Mouse (Mus musculus) heart, embryonic 16.5 days (tissue): Measurements from ENCODE around the gene Samd4b. TPM values are rescaled to one million over a fixed set of nuclear protein-coding genes. Genes with fewer than 3 reads are reported as not detected.
A peak's percentile ranks its signal among the peaks of the same experiment; 100 is the strongest.

ENCODE experiments used
- ATAC-seq: fragments of 200-750 bp; cut with Nextera tagmentation; replicated peaks from 2 replicates; pipeline ENCODE4 v1.8.0; 2017; ENCODE audit warnings: moderate number of reproducible peaks; ENCODE audit not compliant: insufficient read depth, low FRiP score; ENCODE audit errors: extremely low read depth
- H3K27ac ChIP-seq: fragments of 300-500 bp; sonication (generic); 2 replicates; pipeline ENCODE4 v1.5.1; 2014; ENCODE audit warnings: mild to moderate bottlenecking, low read length, control low read depth, moderate library complexity
- H3K27me3 ChIP-seq: fragments of 300-500 bp; sonication (generic); 2 replicates; pipeline ENCODE4 v1.6.1; 2014; ENCODE audit warnings: low read length, mixed read lengths; ENCODE audit not compliant: control insufficient read depth, insufficient read depth
- H3K36me3 ChIP-seq: fragments of 300-500 bp; sonication (generic); 2 replicates; pipeline ENCODE4 v1.6.1; 2014; ENCODE audit not compliant: control insufficient read depth, insufficient read depth
- H3K4me1 ChIP-seq: fragments of 300-500 bp; sonication (generic); 2 replicates; pipeline ENCODE4 v1.6.1; 2014; ENCODE audit warnings: low read length, mixed read lengths; ENCODE audit not compliant: control insufficient read depth, insufficient read depth
- H3K4me2 ChIP-seq: fragments of 300-500 bp; sonication (generic); 2 replicates; pipeline ENCODE4 v1.6.1; 2014; ENCODE audit warnings: low read depth, mild to moderate bottlenecking, control low read depth, low read length
- H3K4me3 ChIP-seq: fragments of 300-500 bp; sonication (generic); 2 replicates; pipeline ENCODE4 v1.5.1; 2014; ENCODE audit warnings: mild to moderate bottlenecking, control low read depth, low read length
- H3K9ac ChIP-seq: fragments of 300-500 bp; sonication (generic); 2 replicates; pipeline ENCODE4 v1.6.1; 2014; ENCODE audit warnings: low read length, control low read depth
- H3K9me3 ChIP-seq: fragments of 300-500 bp; sonication (generic); replicated peaks from 2 replicates; pipeline ENCODE4 v1.6.1; 2016; ENCODE audit warnings: low read length; ENCODE audit not compliant: control insufficient read depth
- WGBS: fragments of 180-500 bp; shearing (Covaris S2); extraction: QIAGEN DNeasy Blood & Tissue Kit; methylation state at CpG from one replicate; pipeline ENCODE4 v1.1.7; 2014; 5-methylcytosine and 5-hydroxymethylcytosine counted together
- polyA plus RNA-seq: library from polyadenylated mRNA; unstranded; fragments of >200 nt; fragmentation: Nextera tagmentation; extraction: Ambion mirVana; gene quantifications from 2 replicates; pipeline ENCODE4 v1.2.1, GENCODE M21; 2015

Gene Samd4b
- polyA plus RNA-seq, 1 experiment from 2014 or later = 16.0 TPM

GRCm38 (mm10) chr7:28430512-28430911, 167.4 kb downstream of the Samd4b start:
- Histone ChIP-seq H3K4me2 (no peak overlapping the region), H3K27me3 (no peaks in the 10 kb centered on the region), H3K9me3 (no peaks in the 10 kb centered on the region), H3K27ac (no peak overlapping the region), H3K4me1 (peaks cover 57% of the 10 kb centered on the region), H3K4me3 (no peak overlapping the region), H3K36me3 (no peaks in the 10 kb centered on the region), H3K9ac (no peak overlapping the region)
- WGBS = 53% methylated on average over 1 of the region's 1 CpGs
- no peak for ATAC-seq

- H3K4me3 ChIP-seq = no peak overlapping the region
- no peak overlapping the region for H3K4me2 ChIP-seq
- ATAC-seq = peak; percentile 68
- peaks cover 8% of the 10 kb centered on the region for H3K36me3 ChIP-seq
- H3K4me1 ChIP-seq = peaks cover 30% of the 10 kb centered on the region
- no peak overlapping the region for H3K9ac ChIP-seq
- peak overlapping the region; percentile 34 for H3K27ac ChIP-seq
- no peaks in the 10 kb centered on the region for H3K27me3 ChIP-seq
- H3K9me3 ChIP-seq = no peaks in the 10 kb centered on the region
These were observed 170.2 kb downstream of the Samd4b start for GRCm38 (mm10) chr7:28427738-28428137.

GRCm38 (mm10) chr7:28423018-28423417, 174.9 kb downstream of the Samd4b start:
- Histone ChIP-seq H3K4me1 (peaks cover 21% of the 10 kb centered on the region), H3K4me2 (no peak overlapping the region), H3K27me3 (no peaks in the 10 kb centered on the region), H3K9ac (no peak overlapping the region), H3K36me3 (peaks cover 21% of the 10 kb centered on the region), H3K27ac (no peak overlapping the region), H3K9me3 (no peaks in the 10 kb centered on the region), H3K4me3 (no peak overlapping the region)
- WGBS = 95% methylated on average over 1 of the region's 1 CpGs
- no peak for ATAC-seq

GRCm38 (mm10) chr7:28419416-28419815, 178.5 kb downstream of the Samd4b start:
- 91% methylated on average over 2 of the region's 2 CpGs for WGBS
- H3K4me3 ChIP-seq = no peak overlapping the region
- no peak overlapping the region for H3K27ac ChIP-seq
- no peaks in the 10 kb centered on the region for H3K27me3 ChIP-seq
- no peaks in the 10 kb centered on the region for H3K9me3 ChIP-seq
- ATAC-seq = no peak
- peaks cover 28% of the 10 kb centered on the region for H3K36me3 ChIP-seq
- peaks cover 12% of the 10 kb centered on the region for H3K4me1 ChIP-seq
- H3K9ac ChIP-seq = no peak overlapping the region
- H3K4me2 ChIP-seq = no peak overlapping the region

- no peak overlapping the region for H3K9ac ChIP-seq
- H3K36me3 ChIP-seq = peaks cover 33% of the 10 kb centered on the region
- H3K27ac ChIP-seq = peak overlapping the region; percentile 44
- H3K4me2 ChIP-seq = no peak overlapping the region
- 40% methylated on average over 8 of the region's 8 CpGs for WGBS
- peak; percentile 86 for ATAC-seq
- no peaks in the 10 kb centered on the region for H3K27me3 ChIP-seq
- peaks cover 12% of the 10 kb centered on the region for H3K4me1 ChIP-seq
- no peak overlapping the region for H3K4me3 ChIP-seq
- no peaks in the 10 kb centered on the region for H3K9me3 ChIP-seq
These were observed 179.8 kb downstream of the Samd4b start for GRCm38 (mm10) chr7:28418096-28418670.

- no peak for ATAC-seq
- Histone ChIP-seq H3K36me3 (peaks cover 33% of the 10 kb centered on the region), H3K4me3 (no peak overlapping the region), H3K9me3 (no peaks in the 10 kb centered on the region), H3K9ac (no peak overlapping the region), H3K27ac (no peak overlapping the region), H3K4me1 (peaks cover 12% of the 10 kb centered on the region), H3K4me2 (no peak overlapping the region), H3K27me3 (no peaks in the 10 kb centered on the region)
These were observed 180.6 kb downstream of the Samd4b start for GRCm38 (mm10) chr7:28417368-28417767.

GRCm38 (mm10) chr7:28412826-28413225, 185.1 kb downstream of the Samd4b start:
- no peak overlapping the region for H3K9ac ChIP-seq
- H3K4me3 ChIP-seq = no peak overlapping the region
- WGBS = 58% methylated on average over 4 of the region's 4 CpGs

GRCm38 (mm10) chr7:28410841-28411475, 187.0 kb downstream of the Samd4b start:
- Histone ChIP-seq H3K9me3 (no peaks in the 10 kb centered on the region), H3K4me1 (peaks cover 16% of the 10 kb centered on the region), H3K4me3 (no peak overlapping the region), H3K27ac (peak overlapping the region; percentile 57), H3K36me3 (peaks cover 50% of the 10 kb centered on the region), H3K9ac (no peak overlapping the region), H3K27me3 (no peaks in the 10 kb centered on the region), H3K4me2 (no peak overlapping the region)
- 67% methylated on average over 3 of the region's 3 CpGs for WGBS
- ATAC-seq = 0 out of 2 replicates have a peak, but pooled peaks have one; percentile 57

More at GRCm38 (mm10) chr7:28412826-28413225, 185.1 kb downstream of the Samd4b start:
- no peak overlapping the region for H3K4me2 ChIP-seq
- no peak for ATAC-seq
- H3K36me3 ChIP-seq = peaks cover 40% of the 10 kb centered on the region
- H3K4me1 ChIP-seq = peaks cover 17% of the 10 kb centered on the region
- H3K9me3 ChIP-seq = no peaks in the 10 kb centered on the region
- no peak overlapping the region for H3K27ac ChIP-seq
- H3K27me3 ChIP-seq = no peaks in the 10 kb centered on the region

GRCm38 (mm10) chr7:28401942-28402341, 196.0 kb downstream of the Samd4b start:
- no peak overlapping the region for H3K4me2 ChIP-seq
- H3K36me3 ChIP-seq = peaks cover 80% of the 10 kb centered on the region
- no peak for ATAC-seq
- no peak overlapping the region for H3K4me3 ChIP-seq
- no peaks in the 10 kb centered on the region for H3K4me1 ChIP-seq
- no peaks in the 10 kb centered on the region for H3K27me3 ChIP-seq
- no peak overlapping the region for H3K9ac ChIP-seq
- WGBS = 65% methylated on average over 3 of the region's 3 CpGs
- H3K9me3 ChIP-seq = no peaks in the 10 kb centered on the region
- H3K27ac ChIP-seq = no peak overlapping the region
